Mouse (Mus musculus): ENCODE results near the gene Pld1.

The Pld1 gene

DNA sequence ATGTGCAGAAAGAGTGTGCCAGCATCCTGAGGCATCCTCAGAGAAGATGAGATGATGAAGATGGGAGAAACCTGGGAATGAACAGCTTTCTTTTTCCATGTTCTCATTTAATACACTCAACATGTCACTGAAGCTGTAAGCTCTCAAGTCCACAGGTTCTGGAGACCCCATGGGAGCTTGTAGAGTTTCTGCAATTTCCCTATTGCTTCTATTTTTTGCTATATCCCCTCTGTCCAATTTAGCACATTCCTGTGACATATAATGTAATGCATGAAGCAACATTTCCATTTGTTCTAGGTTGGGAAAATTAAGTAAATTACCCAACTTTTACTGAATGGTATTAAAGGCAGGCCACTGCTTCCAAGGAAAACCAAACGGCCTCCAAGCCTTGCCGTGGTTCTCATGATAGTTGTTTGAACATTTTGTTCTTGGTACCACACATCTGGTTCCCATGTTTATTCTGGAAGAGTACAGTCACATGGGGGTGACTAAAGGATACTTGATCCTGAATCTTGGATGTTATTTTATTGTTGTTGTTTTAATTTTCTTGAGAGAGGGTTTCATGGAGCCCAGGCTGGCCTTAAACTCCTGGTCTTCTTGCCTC is 52.7 kb downstream of the Pld1 start:
- no peak for DNase-seq (ENCODE audit: low read depth, low spot score)

DNA sequence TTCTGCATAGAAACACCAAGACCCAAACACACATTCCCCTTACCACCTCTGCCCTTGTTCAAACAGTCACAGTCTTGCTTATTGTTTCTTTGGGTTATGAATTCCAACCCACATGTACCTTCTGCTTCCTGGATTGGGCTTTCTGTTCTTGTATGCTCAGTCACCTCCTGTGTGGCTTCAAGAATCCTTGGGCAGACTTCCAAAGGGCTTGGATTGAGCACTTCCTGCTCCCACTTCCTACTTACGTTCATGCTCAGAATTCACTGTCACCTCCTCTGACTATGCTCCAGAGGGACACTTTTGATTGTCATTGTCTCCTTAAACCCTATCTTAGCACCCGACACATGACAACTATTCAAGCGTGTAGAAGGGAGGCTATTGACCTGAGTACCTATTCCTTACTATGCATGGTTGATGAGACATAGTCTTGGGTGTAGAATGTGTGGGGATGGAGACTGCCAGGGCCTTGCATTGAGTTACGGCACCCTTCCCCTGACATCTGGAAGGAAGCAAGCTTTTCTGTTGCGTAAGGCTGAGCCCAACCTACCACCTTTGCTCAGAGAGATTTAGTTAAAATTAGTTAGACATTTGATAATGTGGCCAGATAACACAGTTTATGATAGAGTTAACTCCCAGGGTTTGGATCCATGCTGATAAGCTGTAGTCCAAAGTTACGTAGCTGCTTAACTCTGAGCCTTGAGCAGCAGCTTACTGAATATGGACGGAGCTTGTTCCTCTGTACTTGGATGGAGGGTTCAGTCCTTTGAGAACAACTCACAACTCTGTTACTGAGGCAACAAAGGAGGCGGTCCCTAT is 55.9 kb downstream of the Pld1 start:
- no peak for DNase-seq (ENCODE audit: low read depth, low spot score)

DNA sequence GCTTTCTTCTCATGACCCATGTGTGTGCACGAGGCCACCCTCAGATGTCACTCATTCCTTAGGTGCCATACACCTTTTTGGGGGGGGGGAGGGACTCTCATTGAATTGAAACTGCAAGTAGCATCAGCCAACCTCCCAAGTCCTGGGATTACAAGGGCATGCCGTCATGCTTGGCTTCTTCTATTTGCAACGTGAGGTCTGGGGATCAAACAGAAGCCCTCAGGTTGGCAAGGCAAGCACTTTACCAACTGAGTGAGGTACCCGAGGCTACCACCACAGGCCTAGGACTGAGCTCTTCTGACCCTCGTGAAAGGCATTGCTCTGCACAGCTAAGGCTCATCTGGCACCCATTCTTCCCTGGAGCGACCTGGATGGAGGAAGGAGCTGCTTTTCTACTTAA is 65.8 kb downstream of the Pld1 start:
- DNase-seq (ENCODE audit: low read depth, low spot score) = no peak

DNA sequence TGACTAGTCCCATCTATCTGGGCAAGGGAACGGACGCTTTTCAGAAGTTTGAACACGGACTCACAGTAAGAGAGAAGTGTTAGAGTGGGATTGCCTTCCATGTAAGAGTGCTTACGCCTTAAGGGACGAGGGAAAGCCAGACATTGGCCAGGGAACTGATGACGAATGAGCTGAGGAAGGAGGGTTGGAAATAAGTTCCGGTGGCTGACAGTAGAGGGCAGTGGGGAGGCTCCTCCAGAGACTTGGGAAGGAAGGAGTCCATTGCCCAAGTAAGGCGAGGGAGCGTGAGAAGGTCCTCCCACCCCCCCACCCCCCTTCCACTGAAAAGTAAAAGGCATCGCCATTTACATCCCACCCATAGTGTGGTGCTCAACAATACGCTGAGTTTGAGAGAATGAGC is 69.2 kb downstream of the Pld1 start:
- no peak for DNase-seq (ENCODE audit: low read depth, low spot score)

DNA sequence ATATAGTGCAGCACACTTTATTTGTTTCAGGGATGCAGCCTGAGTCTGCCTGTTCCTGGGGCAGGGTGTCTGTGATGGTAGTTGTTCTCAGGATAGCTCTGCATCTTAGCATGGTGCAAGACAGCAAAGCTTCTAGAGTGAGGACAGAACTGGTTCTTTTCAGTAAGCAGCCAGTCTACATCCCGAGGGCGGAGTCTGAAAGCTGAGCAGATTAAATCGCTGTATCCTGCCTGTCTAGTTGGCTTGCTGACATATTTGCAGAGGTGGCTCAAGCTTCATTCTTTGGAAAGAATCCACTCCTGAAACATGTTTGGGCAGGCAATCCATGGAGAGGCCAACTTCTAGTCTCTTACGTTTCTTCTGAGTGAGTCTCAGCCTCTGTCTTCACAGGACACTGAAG is 69.9 kb downstream of the Pld1 start:
- DNase-seq (ENCODE audit: low read depth, low spot score) = no peak

DNA sequence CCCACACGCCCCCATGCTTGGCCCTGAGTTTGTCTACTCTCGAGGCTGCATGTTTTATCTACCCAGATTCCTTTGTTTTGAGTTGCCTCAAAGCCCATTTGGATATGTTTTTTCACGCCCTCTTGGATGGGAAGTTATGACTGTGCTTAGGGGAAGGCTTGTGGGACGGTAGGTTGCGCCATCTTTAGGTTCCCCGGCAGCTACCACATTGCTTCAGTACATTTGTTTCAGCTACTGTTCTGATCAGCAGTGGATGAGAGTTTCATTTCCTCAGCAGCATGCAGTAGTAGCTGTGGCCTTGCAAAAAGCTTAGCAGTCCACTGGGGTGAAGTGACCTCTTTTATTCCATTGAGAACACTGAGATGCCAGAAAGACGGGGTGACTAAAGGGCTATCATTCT is 73.7 kb downstream of the Pld1 start:
- DNase-seq (ENCODE audit: low read depth, low spot score) = no peak

DNA sequence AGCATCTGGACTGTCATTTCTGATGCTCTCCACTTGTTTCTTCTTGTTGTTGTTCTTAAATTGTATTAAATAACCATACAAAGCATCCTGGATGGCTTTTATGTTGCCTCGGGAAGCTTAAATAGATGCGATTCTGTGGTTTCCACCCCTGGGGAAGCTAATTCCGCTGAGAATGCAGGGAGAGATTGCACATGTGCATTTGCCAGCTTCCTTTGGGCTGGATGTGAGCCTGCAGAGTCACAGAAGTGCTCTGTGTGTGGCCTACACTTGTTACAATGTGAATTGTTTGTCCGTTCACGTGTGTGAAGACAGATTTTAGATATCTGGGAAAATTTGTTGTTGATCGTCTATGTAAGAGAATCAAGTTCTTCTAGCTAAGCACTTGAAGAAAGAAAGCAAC is 74.9 kb downstream of the Pld1 start:
- no peak for DNase-seq (ENCODE audit: low read depth, low spot score)

DNA sequence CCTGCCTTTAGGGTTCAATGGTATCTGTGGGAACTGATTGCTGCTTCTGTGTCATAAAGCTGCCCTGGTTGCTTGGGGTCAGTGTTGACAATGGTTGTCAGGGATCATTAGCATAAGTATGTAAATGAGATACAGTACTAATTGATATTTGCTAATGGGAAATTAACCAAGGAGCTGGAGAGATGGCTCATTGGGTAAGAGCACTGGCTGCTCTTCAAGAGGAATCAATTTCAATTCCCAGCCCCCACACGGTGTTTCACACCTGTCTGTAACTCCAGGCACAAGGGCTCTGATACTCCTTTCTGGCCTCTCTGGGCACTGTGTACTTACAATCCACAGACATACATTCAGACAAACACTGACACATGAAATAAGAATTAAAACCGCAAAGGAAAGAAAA is 78.5 kb downstream of the Pld1 start:
- DNase-seq (ENCODE audit: low read depth, low spot score) = no peak

DNA sequence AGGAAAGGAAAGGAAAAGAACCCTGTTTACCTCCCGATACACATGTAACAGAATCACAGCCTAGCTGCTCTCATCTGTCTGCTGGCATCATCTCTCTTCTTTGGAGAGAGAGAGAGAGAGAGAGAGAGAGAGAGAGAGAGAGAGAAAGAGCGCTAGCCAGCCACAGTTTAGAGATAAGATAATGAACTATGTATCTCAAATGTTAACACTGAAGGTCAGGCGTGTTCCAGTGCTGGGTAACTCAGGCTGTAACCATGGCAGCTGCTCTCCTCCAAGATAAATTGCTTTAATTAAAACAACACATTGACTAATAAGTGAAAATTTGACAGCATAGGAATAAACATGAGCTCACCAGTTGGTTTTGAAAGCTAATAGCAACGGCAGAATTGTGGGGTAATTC is 81.2 kb downstream of the Pld1 start:
- DNase-seq (ENCODE audit: low read depth, low spot score) = no peak

DNA sequence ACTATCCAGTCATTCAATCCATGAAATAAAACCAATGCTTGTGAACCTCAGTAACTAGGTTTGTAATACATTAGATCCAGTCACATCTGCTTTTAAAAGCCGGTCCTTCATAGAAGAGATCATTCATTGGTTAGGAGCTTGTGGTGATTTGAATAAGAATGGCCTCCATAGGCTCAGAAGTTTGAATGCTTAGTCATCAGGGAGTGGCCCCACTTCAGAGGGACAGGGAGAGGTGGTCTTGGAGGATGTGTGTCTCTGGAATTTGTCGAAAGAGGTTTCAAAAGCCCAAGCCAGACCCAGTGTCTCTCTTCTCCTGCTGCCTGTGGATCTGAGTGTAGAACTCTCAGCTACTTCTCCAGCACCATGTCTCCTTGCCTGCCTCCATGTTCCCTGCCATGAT is 81.9 kb downstream of the Pld1 start:
- no peak for DNase-seq (ENCODE audit: low read depth, low spot score)

DNA sequence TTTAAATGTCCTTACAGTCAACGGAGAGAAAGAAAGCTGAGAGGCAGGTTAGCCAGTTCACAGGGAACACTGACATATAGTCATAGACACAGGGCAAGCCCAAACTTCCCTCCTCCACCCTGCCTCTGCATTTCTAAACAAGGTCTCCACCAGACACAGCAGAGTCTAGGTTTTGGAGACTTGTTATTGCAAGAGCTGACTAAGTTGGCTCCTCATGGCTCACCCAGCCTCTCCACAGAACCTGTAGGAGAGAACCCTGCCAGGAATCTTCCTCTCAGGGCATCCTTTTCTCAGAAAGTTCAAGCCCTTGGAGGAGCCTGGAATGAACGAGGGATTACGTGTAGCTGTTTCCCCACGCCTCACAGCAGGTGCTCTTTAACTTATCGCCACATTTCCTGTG is 83.7 kb downstream of the Pld1 start:
- no peak for DNase-seq (ENCODE audit: low read depth, low spot score)

DNA sequence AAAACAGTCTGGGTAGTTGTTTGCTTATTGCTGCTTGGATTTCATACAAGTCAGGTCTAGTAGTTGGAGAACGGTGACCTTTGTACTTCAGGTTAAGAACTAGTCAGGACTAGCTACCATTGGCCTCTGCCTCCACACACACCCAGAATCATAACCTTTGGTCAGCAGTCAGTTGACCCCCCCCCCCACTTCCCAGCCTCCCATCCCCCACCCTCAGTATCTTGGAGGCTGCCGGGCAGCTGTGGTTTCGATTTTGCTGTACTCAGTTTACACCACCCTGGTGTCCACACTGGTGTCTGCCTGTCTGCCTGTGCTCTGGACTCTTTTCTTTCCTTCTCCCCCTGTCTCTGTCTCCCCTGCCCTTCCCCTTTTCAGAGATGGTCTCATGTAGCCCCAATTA is 88.4 kb downstream of the Pld1 start:
- DNase-seq (ENCODE audit: low read depth, low spot score) = no peak

DNA sequence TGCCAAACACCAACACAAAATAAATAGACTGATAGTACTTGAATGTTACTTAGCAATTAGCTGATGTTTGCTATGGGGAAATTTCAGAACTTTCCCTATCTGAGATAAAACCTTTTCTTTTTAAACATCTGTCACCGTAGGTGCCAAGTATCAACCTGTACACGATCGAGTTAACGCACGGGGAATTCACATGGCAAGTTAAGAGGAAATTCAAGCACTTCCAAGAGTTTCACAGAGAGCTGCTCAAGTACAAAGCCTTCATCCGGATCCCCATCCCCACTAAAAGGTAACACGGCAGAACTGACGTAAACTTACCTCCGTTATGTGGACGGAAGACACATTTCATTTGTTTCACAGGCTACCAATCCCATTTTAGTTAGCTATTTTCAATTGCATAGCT is 90.0 kb downstream of the Pld1 start:
- no peak for DNase-seq (ENCODE audit: low read depth, low spot score)

DNA sequence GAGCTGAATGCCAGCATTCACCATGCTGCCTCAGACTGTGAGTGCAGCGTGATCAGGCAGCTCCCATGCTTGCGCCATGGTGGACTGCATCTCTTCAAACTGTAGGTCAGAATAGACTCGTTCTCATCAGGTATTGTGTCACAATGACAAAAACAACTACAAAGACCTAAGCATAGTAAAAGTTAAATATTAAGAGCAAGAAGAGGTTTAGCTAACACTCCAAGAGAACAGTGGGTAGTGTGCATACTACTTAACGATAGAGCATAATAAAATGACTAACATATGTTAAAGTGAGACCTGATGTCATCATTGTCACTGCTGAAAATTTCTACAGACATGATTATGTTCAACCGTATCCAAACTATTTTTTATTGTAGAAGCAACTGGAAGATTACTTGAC is 92.4 kb downstream of the Pld1 start:
- DNase-seq (ENCODE audit: low read depth, low spot score) = no peak

DNA sequence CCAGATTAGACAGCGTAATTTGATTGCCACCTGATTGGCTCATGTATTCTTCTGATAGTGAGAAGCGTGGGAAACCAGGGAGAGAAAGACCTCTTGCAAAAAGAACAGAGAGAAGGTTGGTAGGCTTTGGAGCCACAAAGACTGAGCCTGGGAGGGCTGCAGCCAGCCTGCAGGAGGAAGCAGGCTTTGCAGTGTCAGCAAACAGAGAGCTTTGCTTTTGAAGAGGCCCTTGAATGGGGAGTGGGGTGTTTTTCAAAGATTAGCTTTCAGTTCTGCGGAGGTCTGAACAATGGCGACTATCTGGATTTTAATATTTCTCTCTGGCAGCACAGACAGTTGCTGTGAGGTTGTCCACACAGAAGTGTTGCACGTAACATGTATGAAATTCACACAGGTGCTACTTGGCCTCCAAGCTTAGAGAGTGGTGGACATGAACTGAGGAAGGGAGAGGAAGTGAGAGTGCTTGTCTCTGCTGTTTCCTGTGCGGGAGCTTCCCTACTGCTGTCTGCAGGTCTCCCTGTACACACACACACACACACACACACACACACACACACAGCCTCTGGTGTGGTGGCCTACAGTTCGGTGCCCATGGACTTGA is 93.2 kb downstream of the Pld1 start:
- DNase-seq (ENCODE audit: low read depth, low spot score) = no peak

DNA sequence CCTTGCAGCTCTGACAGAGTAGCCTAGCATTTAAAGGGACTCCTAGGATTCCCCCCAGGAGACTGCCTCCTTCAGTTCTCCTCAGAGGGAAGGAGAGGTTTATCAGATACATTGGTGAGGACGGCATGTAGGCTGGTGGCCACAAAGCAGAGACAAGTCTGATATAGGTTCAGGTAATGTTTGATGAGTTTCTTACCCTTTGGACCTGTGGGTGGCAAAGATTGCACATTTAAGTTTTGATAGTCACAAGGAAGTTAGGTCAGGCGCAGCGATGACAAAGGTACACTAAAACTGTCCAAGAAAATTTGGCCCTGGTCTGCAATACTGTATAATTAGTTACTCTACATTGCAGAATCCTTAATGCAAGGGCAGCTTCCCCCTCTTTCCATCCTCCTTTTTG is 95.4 kb downstream of the Pld1 start:
- no peak for DNase-seq (ENCODE audit: low read depth, low spot score)

DNA sequence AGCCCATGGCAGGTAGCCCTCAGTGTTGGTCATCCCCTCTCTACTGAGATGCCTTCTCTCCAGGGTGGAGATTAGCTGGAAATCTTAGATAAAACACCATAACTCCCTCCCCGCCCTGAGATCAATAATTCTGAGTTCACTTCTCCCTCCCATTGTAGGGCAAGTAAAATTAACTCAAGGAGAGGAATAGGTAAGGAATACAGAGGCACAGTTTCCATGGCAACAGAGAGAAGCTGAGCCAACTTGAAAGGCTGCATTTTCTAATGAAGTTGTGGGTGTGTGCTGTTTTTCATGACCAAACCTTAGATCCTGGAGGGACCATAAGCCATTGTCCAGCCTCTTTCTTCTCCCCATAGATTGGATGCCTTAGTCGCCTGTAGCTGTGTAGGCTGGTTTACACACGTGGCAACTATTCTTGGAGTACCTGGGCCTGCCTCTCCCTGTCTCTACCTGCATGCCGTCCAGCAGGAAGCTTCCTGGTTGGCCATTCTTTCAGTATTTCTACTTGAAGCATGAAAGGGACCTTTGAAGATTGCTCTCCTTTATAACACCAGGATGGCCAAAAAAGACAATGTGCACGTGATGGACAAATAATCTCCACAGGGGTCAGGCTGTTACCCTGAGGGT is 96.3 kb downstream of the Pld1 start:
- DNase-seq (ENCODE audit: low read depth, low spot score) = no peak

DNA sequence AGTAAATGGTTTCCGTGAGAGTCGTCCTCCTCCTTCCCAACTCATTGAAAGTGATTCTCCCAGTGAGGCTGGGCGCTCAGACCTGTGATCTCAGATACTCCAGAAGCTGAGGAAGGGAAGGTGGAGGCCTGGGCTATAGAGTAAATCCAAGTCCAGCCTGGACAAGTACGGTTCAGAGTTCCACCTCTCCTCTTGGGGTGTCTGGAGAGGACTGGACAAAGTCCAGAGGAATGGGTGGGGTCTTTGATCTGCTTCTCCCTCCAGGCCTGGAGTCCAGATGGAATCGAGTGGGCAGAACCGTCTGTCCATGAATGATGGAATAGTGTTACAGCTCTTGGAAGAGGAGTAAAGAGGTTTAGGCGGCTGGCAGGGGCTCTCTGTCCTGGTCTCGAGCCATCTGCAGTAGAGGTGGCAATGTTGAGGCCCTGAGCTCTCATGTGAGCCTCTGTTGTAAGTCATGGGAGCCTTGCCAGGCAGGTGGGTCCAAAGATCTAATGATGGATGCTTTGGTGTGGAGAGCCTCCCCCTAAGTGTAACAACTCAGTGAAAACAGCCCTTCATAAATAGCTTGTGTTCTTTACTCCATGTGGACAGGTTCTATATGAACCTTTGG is 98.9 kb downstream of the Pld1 start:
- DNase-seq (ENCODE audit: low read depth, low spot score) = no peak

DNA sequence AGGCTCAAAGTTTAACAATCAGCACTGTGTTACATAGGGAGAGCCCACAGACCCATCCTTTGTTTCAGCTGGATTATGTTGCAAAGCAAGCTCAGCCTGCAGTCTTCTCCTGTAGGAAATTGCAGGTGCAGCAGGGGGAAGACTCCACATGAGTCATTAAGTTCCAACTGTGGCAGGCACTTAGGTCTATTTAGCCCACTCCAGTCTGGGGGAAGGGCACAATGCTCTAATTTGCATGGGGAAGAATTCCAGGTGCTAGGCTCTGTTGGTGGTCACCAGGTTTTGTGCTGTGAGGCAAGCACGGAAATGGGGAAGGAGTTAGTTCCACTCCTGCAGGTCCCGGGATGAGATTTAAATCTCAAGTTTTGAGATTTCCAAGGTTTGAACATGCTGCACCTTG is 99.6 kb downstream of the Pld1 start:
- no peak for DNase-seq (ENCODE audit: low read depth, low spot score)

DNA sequence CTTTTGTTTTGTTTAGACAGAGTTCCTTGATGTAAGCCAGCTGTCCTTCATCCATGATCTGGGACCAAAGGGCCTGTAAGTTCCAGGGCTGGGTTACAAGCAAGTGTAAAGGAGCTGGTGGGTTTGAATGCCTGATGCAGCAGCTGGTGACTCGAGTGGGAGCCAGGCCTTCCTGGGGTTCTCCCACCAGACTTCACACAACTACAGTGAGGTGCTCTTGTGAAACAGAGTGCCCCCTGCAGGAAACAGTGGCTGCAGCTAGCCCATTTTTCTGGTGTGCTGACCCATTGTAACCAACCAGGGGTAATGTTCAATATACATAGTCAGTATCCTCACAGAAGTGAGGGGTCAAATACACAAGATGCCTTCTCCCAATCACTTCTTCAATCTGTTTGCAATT is 101.3 kb downstream of the Pld1 start:
- DNase-seq (ENCODE audit: low read depth, low spot score) = no peak

DNA sequence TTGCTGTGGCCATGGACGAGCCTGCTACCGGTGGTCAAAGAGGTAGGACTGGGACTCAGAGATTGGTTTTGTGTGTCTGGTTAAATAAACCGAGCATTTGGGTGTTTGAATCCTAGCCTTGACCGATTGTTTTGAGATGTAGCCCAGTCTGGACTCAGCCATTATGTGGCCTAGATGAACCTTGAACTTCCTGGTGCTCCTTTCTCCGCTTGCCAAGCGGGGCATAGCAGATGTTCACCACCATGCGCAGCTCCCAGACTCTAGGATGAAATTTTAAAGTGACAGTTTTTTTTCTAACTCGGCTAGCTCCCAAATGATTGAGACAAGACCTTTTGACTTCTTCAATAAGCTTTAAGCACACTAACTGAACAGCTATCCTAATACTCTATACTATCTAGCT is 102.7 kb downstream of the Pld1 start:
- DNase-seq (ENCODE audit: low read depth, low spot score) = no peak

DNA sequence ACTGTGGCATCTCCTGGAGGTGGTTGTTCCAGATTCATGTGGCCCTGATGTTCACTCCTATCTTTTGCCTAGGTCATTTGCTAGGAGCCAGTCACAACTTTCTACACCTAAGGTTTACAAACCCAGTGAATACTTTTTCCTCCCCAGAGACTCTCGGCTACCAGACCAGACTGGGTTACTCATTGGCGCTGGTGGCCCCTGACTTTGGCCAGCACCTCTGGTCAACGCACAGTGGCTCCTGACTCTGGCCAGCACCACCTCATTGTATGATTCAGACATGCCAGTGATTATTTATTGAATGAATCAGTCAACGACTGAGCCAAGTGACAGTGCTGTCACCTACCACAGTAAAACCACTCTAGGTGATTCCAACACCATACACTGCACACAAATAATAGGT is 103.9 kb downstream of the Pld1 start:
- DNase-seq (ENCODE audit: low read depth, low spot score) = no peak
